ENCODE assay signal across 27 mouse cellular contexts in the genomic region with DNA sequence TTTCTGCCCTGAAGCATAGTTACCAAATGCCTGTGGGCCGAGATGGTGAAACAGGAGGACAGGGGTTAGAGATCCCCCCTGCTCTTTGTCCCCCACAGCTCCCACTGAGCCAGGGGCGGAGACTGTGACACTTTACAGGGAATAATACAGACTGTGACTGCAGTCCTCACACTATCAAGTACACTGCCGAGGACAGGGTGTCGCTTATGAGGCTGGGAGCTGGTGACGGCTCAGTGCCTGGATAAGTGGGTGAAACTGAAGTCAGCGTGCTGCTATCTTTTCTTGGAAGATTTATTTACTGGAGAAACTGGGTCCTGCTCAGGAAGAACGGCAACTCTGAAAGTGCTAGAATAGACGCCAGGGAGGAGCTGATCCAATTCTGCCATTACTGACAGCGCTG. TPM values are rescaled to one million over a fixed set of nuclear protein-coding genes. Genes with fewer than 3 reads are reported as not detected.
A peak's percentile ranks its signal among the peaks of the same experiment; 100 is the strongest.
DNase-seq lines count a peak whose midpoint lies in the region; ATAC-seq and TF ChIP-seq lines count a peak whose summit lies in the region.
"Had no signal": no experiment of that assay in that cellular context is flagged by ENCODE, and none has a peak within 500 bp of the region (broad histone marks: within the 10 kb centered on the region; RNA-seq: fewer than 3 reads in every experiment).

No protein-coding gene starts in this region.

- H3K27me3 ChIP-seq in heart, embryonic 12.5 days (replicated peaks) = no peaks in the 10 kb centered on the region
- no peaks in the 10 kb centered on the region for H3K27me3 ChIP-seq in lung, embryonic 14.5 days (ENCODE audit: insufficient read depth, low read length)
- no peaks in the 10 kb centered on the region for H3K27me3 ChIP-seq in heart, embryonic 16.5 days (ENCODE audit: control insufficient read depth, insufficient read depth, low read length)
- H3K27me3 ChIP-seq: CH12.LX; embryonic facial prominence, embryonic 15.5 days; forebrain, embryonic 15.5 days; midbrain, embryonic 12.5 days; Patski had no signal

- intact Hi-C loops in heart, postnatal 25 days (cut with DNase I) = no loop called here

- 23% methylated on average over 9 of the region's 9 CpGs for WGBS in heart, embryonic 12.5 days
- 39% methylated on average over 9 of the region's 9 CpGs for WGBS in lung, embryonic 14.5 days
- 27% methylated on average over 9 of the region's 9 CpGs for WGBS in heart, embryonic 16.5 days

- H3K4me2 ChIP-seq in heart, embryonic 12.5 days = peak overlapping the region; percentile 47
- 0 out of 2 replicates have a peak overlapping the region, but pooled peaks have one; percentile 4 for H3K4me2 ChIP-seq in lung, embryonic 14.5 days
- peak overlapping the region; percentile 42 for H3K4me2 ChIP-seq in heart, embryonic 16.5 days (ENCODE audit: low read depth, low read length)
- H3K4me2 ChIP-seq: embryonic facial prominence, embryonic 15.5 days; forebrain, embryonic 15.5 days; hindbrain, embryonic 14.5 days; midbrain, embryonic 12.5 days had no signal

- peak overlapping the region; percentile 21; the same call in 1 of the 2 replicates for H3K4me3 ChIP-seq in heart, embryonic 12.5 days
- no peak overlapping the region for H3K4me3 ChIP-seq in lung, embryonic 14.5 days (ENCODE audit: low read depth, low read length)
- peak overlapping the region; percentile 1; the same call in 1 of the 2 replicates for H3K4me3 ChIP-seq in heart, embryonic 16.5 days (ENCODE audit: low read length)
- H3K4me3 ChIP-seq: embryonic facial prominence, embryonic 15.5 days; forebrain, embryonic 15.5 days; limb, embryonic 10.5 days; midbrain, embryonic 12.5 days had no signal

- peak overlapping the region; percentile 92 for H3K27ac ChIP-seq in heart, embryonic 12.5 days (ENCODE audit: poor library complexity, severe bottlenecking)
- H3K27ac ChIP-seq in lung, embryonic 14.5 days (ENCODE audit: low read depth) = no peak overlapping the region; the same call in 1 of the 2 replicates
- H3K27ac ChIP-seq in heart, embryonic 16.5 days (ENCODE audit: low read length) = peak overlapping the region; percentile 72
- H3K27ac ChIP-seq: embryonic facial prominence, embryonic 15.5 days; forebrain, embryonic 15.5 days; hindbrain, embryonic 14.5 days; limb, embryonic 10.5 days; midbrain, embryonic 12.5 days had no signal

- H3K36me3 ChIP-seq in heart, embryonic 12.5 days = peaks cover 44% of the 10 kb centered on the region
- H3K36me3 ChIP-seq in lung, embryonic 14.5 days (ENCODE audit: insufficient read depth) = peaks cover 15% of the 10 kb centered on the region; the same call in 1 of the 2 replicates
- peaks cover 28% of the 10 kb centered on the region for H3K36me3 ChIP-seq in heart, embryonic 16.5 days (ENCODE audit: control insufficient read depth, insufficient read depth)
- H3K36me3 ChIP-seq: G1E had no signal

- H3K9me3 ChIP-seq in heart, embryonic 12.5 days (replicated peaks) = no peaks in the 10 kb centered on the region
- H3K9me3 ChIP-seq in lung, embryonic 14.5 days (ENCODE audit: low read depth, low read length) = no peaks in the 10 kb centered on the region
- no peaks in the 10 kb centered on the region for H3K9me3 ChIP-seq in heart, embryonic 16.5 days (replicated peaks; ENCODE audit: control insufficient read depth, low read length)
- H3K9me3 ChIP-seq: embryonic facial prominence, embryonic 15.5 days; forebrain, embryonic 15.5 days; G1E; limb, embryonic 10.5 days; midbrain, embryonic 12.5 days had no signal

- ATAC-seq in heart, embryonic 12.5 days (ENCODE audit: insufficient number of reproducible peaks, low FRiP score) = peak; percentile 71
- ATAC-seq in lung, embryonic 14.5 days (ENCODE audit: insufficient read depth) = no peak
- ATAC-seq in heart, embryonic 16.5 days (replicated peaks; ENCODE audit: extremely low read depth, insufficient read depth, low FRiP score) = peak; percentile 78
- ATAC-seq: forebrain, embryonic 15.5 days; liver, postnatal 0 days; Patski had no signal

- no peak for DNase-seq in heart, postnatal 25 days (ENCODE audit: low spot score)
- no peak for DNase-seq in lung, embryonic 14.5 days
- no peak for DNase-seq in lung, postnatal 10 days
- DNase-seq in brain, adult 2 months (ENCODE audit: low read depth, low spot score) = peak; percentile 45
- DNase-seq in ovary, postnatal 14 days (ENCODE audit: low spot score) = no peak
- DNase-seq: adrenal gland, postnatal 36 days; B cell, adult 2 months; cerebellum, adult 11 months; cerebellum, adult 9-11 months; gastrocnemius, postnatal 14 days; kidney, adult 2 months; kidney, postnatal 10 days; liver; liver, postnatal 0 days; right cerebral cortex, postnatal 14 days; spleen, adult 18-20 months; thymus, postnatal 36 days had no signal

- peaks cover 56% of the 10 kb centered on the region for H3K4me1 ChIP-seq in heart, embryonic 12.5 days (replicated peaks)
- no peaks in the 10 kb centered on the region for H3K4me1 ChIP-seq in lung, embryonic 14.5 days (ENCODE audit: insufficient read depth)
- peaks cover 32% of the 10 kb centered on the region for H3K4me1 ChIP-seq in heart, embryonic 16.5 days (ENCODE audit: control insufficient read depth, insufficient read depth, low read length)
- H3K4me1 ChIP-seq: embryonic facial prominence, embryonic 15.5 days; forebrain, embryonic 15.5 days had no signal

- H3K9ac ChIP-seq in heart, embryonic 12.5 days = 0 out of 2 replicates have a peak overlapping the region, but pooled peaks have one; percentile 37
- 0 out of 2 replicates have a peak overlapping the region, but pooled peaks have one; percentile 6 for H3K9ac ChIP-seq in lung, embryonic 14.5 days
- H3K9ac ChIP-seq in heart, embryonic 16.5 days (ENCODE audit: low read length) = peak overlapping the region; percentile 60
- H3K9ac ChIP-seq: embryonic facial prominence, embryonic 15.5 days; forebrain, embryonic 15.5 days; hindbrain, embryonic 14.5 days; liver, postnatal 0 days; midbrain, embryonic 12.5 days had no signal

- TF ChIP-seq CTCF in lung, embryonic 14.5 days (IDR thresholded peaks at IDR 0.05; ENCODE audit: low read depth) = no peak

RNA-seq across cellular contexts. Expression of a gene that starts 47.4 kb away (rescaled TPM):
- 260 and 270 TPM in 2 replicates for polyA plus RNA-seq in heart, embryonic 12.5 days (2016; fragmentation: Nextera tagmentation; extraction: Ambion mirVana)
- total RNA-seq in heart, postnatal 25 days (2021) = 10 to 100 TPM; 75.5 to 82.9 TPM
- polyA plus RNA-seq in lung, embryonic 14.5 days (2014; fragmentation: Nextera tagmentation; extraction: Ambion mirVana) = 196 and 198 TPM in 2 replicates
- polyA plus RNA-seq in heart, embryonic 16.5 days (2015; fragmentation: Nextera tagmentation; extraction: Ambion mirVana) = 242 and 283 TPM in 2 replicates

Comparison
In these comparisons a context has a peak if more than half of its experiments do, and no peak if none do; other contexts are left out.
1. H3K9ac ChIP-seq: peak in every context shown above with its lines; median percentile 60 in heart, embryonic 16.5 days; 37 in heart, embryonic 12.5 days; 6 in lung, embryonic 14.5 days.